Mouse (Mus musculus): ENCODE measurements at regions not wholly inside any gene's neighbourhood (a gene's known extent, or its start where the extent isn't known, plus 50 kb on each side); places are given as distances from the start of the nearest gene placed in this dataset.

- in situ Hi-C loops (cut with MboI; ENCODE audit: low pct_ligation_motif_present, low pct_unique_long_range_greater_than_20kb, low sequenced_read_pairs), result no loop called here
Observed at GRCm38 (mm10) chr2:33941316-33941715, 53.6 kb upstream of the Mvb12b start.

GRCm38 (mm10) chr2:33939836-33940235 lies 52.1 kb upstream of the Mvb12b start:
- Histone ChIP-seq H3K36me3 (replicated peaks in 1 of 2; ENCODE audit: control insufficient read depth in 1 of 2, insufficient read depth in 1 of 2, low read length in 1 of 2) (no peaks in the 10 kb centered on the region), H3K4me3 (replicated peaks in 1 of 3; ENCODE audit: low read depth in 2 of 3, low read length in 2 of 3, poor library complexity in 1 of 3) (no peak overlapping the region), H3K9me3 (replicated peaks; ENCODE audit: low read length) (peaks cover 5% of the 10 kb centered on the region), H3K9ac (ENCODE audit: insufficient read depth, low read depth) (no peak overlapping the region), H3K4me2 (ENCODE audit: insufficient read depth, low read depth, poor library complexity, severe bottlenecking) (no peak overlapping the region), H3K27me3 (replicated peaks) (no peaks in the 10 kb centered on the region), H3K27ac (ENCODE audit: insufficient read depth, low read depth) (no peak overlapping the region), H3K4me1 (ENCODE audit: control insufficient read depth in 1 of 2, insufficient read depth in 2 of 2) (peaks cover 7 to 33% of the 10 kb centered on the region in 2 experiments), H3K79me2 (replicated peaks; ENCODE audit: control insufficient read depth, extremely low read depth, insufficient read depth, poor library complexity, severe bottlenecking) (no peaks in the 10 kb centered on the region)
- no peak for TF ChIP-seq ETS1 (conservative IDR thresholded peaks at IDR 0.05; ENCODE audit: low read depth, low read length)
- no peak for TF ChIP-seq HCFC1 (IDR thresholded peaks at IDR 0.05; ENCODE audit: low read depth, low read length)
- no peak for TF ChIP-seq JUN (IDR thresholded peaks at IDR 0.05; ENCODE audit: insufficient read depth, low read depth, low read length)
- TF ChIP-seq KAT2A (IDR thresholded peaks at IDR 0.05; ENCODE audit: insufficient replicate concordance, low read length), result no peak
- no peak for TF ChIP-seq MAFK (IDR thresholded peaks at IDR 0.05; ENCODE audit: insufficient replicate concordance, low read length)
- no peak for TF ChIP-seq USF2 (conservative IDR thresholded peaks at IDR 0.05; ENCODE audit: low read depth, low read length)
- no peak for TF ChIP-seq RCOR1 (conservative IDR thresholded peaks at IDR 0.05; ENCODE audit: low read depth, low read length)
- TF ChIP-seq NELFE (IDR thresholded peaks at IDR 0.05; ENCODE audit: low read depth, low read length), result no peak
- no peak for TF ChIP-seq ZKSCAN1 (IDR thresholded peaks at IDR 0.05; ENCODE audit: borderline replicate concordance, low read depth, low read length)
- no peak for TF ChIP-seq TCF12 (IDR thresholded peaks at IDR 0.05; ENCODE audit: low read depth, low read length)
- TF ChIP-seq RAD21 (IDR thresholded peaks at IDR 0.05; ENCODE audit: low read depth, low read length), result no peak
- no peak for TF ChIP-seq MYC (IDR thresholded peaks at IDR 0.05; ENCODE audit: low read depth, low read length)
- TF ChIP-seq ZNF384 (IDR thresholded peaks at IDR 0.05; ENCODE audit: low read depth, low read length), result no peak
- no peak for TF ChIP-seq POLR2AphosphoS2 (IDR thresholded peaks at IDR 0.05; ENCODE audit: low read depth, low read length)
- TF ChIP-seq E2F4 (IDR thresholded peaks at IDR 0.05; ENCODE audit: insufficient replicate concordance, low read depth, low read length), result no peak
- TF ChIP-seq MXI1 (IDR thresholded peaks at IDR 0.05; ENCODE audit: low read depth, low read length), result no peak
- no peak for TF ChIP-seq NRF1 (IDR thresholded peaks at IDR 0.05; ENCODE audit: low read depth, low read length)
- no peak for TF ChIP-seq TBP (conservative IDR thresholded peaks at IDR 0.05; ENCODE audit: low read depth, low read length)
- DNase-seq (ENCODE audit: extremely low read depth), result no peak
- dilution Hi-C loops (cut with MboI; ENCODE audit: extremely low pct_ligation_motif_present, extremely low pct_unique_long_range_greater_than_20kb, low sequenced_read_pairs), result no loop called here
- in situ Hi-C loops (cut with MboI; ENCODE audit: low pct_ligation_motif_present, low pct_unique_long_range_greater_than_20kb, low sequenced_read_pairs), result no loop called here

More at GRCm38 (mm10) chr2:33941316-33941715, 53.6 kb upstream of the Mvb12b start:
- Histone ChIP-seq H3K27me3 (replicated peaks) (peaks cover 2% of the 10 kb centered on the region), H3K9ac (ENCODE audit: insufficient read depth, low read depth) (no peak overlapping the region), H3K27ac (ENCODE audit: insufficient read depth, low read depth) (no peak overlapping the region), H3K36me3 (replicated peaks in 1 of 2; ENCODE audit: control insufficient read depth in 1 of 2, insufficient read depth in 1 of 2, low read length in 1 of 2) (no peaks in the 10 kb centered on the region), H3K79me2 (replicated peaks; ENCODE audit: control insufficient read depth, extremely low read depth, insufficient read depth, poor library complexity, severe bottlenecking) (no peaks in the 10 kb centered on the region), H3K4me1 (ENCODE audit: control insufficient read depth in 1 of 2, insufficient read depth in 2 of 2) (peaks cover 12 to 37% of the 10 kb centered on the region in 2 experiments), H3K4me3 (replicated peaks in 1 of 3; ENCODE audit: low read depth in 2 of 3, low read length in 2 of 3, poor library complexity in 1 of 3) (no peak overlapping the region), H3K4me2 (ENCODE audit: insufficient read depth, low read depth, poor library complexity, severe bottlenecking) (no peak overlapping the region), H3K9me3 (replicated peaks; ENCODE audit: low read length) (peaks cover 5% of the 10 kb centered on the region)
- dilution Hi-C loops (cut with MboI; ENCODE audit: extremely low pct_ligation_motif_present, extremely low pct_unique_long_range_greater_than_20kb, low sequenced_read_pairs), result no loop called here
- DNase-seq (ENCODE audit: extremely low read depth), result no peak
- TF ChIP-seq MAX (IDR thresholded peaks at IDR 0.05; ENCODE audit: low read length) (no peak), RAD21 (IDR thresholded peaks at IDR 0.05; ENCODE audit: low read depth, low read length) (no peak), KAT2A (IDR thresholded peaks at IDR 0.05; ENCODE audit: insufficient replicate concordance, low read length) (no peak), ELF1 (IDR thresholded peaks at IDR 0.05; ENCODE audit: low read depth, low read length) (no peak), TCF12 (IDR thresholded peaks at IDR 0.05; ENCODE audit: low read depth, low read length) (no peak), SIN3A (IDR thresholded peaks at IDR 0.05; ENCODE audit: low read length) (no peak), CHD1 (IDR thresholded peaks at IDR 0.05; ENCODE audit: low read depth, low read length) (no peak), ZMIZ1 (IDR thresholded peaks at IDR 0.05; ENCODE audit: low read depth, low read length) (no peak), ZNF384 (IDR thresholded peaks at IDR 0.05; ENCODE audit: low read depth, low read length) (no peak), ETS1 (conservative IDR thresholded peaks at IDR 0.05; ENCODE audit: low read depth, low read length) (no peak), MEF2A (IDR thresholded peaks at IDR 0.05; ENCODE audit: borderline replicate concordance, low read depth, low read length) (no peak), TBP (conservative IDR thresholded peaks at IDR 0.05; ENCODE audit: low read depth, low read length) (no peak)
